ENCODE assay signal across 9 mouse cellular contexts in the genomic region with DNA sequence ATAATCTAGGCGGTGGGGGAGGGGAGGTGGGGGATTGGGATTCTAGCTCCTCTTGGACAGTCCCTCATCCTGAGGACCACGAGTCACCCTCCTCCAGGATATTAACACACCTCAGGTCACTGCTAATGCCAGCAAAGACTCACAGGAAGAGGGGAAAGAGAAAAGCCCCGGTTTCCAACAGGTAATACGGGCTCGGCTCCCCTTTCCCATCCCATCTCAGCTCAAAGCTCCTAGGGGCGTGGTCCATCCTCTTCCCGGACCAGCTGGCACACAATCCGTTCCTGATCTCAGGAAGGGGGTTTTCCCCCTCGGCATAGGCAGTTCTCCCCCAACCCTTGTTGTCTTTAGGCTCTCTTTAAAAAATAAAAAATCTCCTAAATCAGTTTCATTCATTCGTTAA. TPM values are rescaled to one million over a fixed set of nuclear protein-coding genes. Genes with fewer than 3 reads are reported as not detected.
DNase-seq lines count a peak whose midpoint lies in the region; ATAC-seq and TF ChIP-seq lines count a peak whose summit lies in the region.
"Had no signal": no experiment of that assay in that cellular context is flagged by ENCODE, and none has a peak within 500 bp of the region (broad histone marks: within the 10 kb centered on the region; RNA-seq: fewer than 3 reads in every experiment).

No protein-coding gene starts in this region.

- no peak for TF ChIP-seq EP300 in lung, postnatal 0 days (IDR thresholded peaks at IDR 0.05)

- H3K4me2 ChIP-seq in lung, postnatal 0 days (replicated peaks; ENCODE audit: low read depth, low read length): peak overlapping the region; percentile 48
- peak overlapping the region; percentile 57 for H3K4me2 ChIP-seq in embryonic facial prominence, embryonic 11.5 days (ENCODE audit: low read depth, low read length)

- H3K36me3 ChIP-seq in lung, postnatal 0 days (ENCODE audit: insufficient read depth, low read length): no peaks in the 10 kb centered on the region
- no peaks in the 10 kb centered on the region for H3K36me3 ChIP-seq in embryonic facial prominence, embryonic 11.5 days (replicated peaks; ENCODE audit: control insufficient read depth, insufficient read depth, low read depth, low read length)
- no peaks in the 10 kb centered on the region for H3K36me3 ChIP-seq in limb, embryonic 10.5 days

- H3K9me3 ChIP-seq in lung, postnatal 0 days (ENCODE audit: low read length): no peaks in the 10 kb centered on the region
- H3K9me3 ChIP-seq in embryonic facial prominence, embryonic 11.5 days (replicated peaks; ENCODE audit: control insufficient read depth, low read length): no peaks in the 10 kb centered on the region
- no peaks in the 10 kb centered on the region for H3K9me3 ChIP-seq in limb, embryonic 10.5 days (replicated peaks)

- H3K4me1 ChIP-seq in lung, postnatal 0 days (ENCODE audit: insufficient read depth, low read depth, low read length): peaks cover 2% of the 10 kb centered on the region; the same call in 1 of the 2 replicates
- H3K4me1 ChIP-seq in embryonic facial prominence, embryonic 11.5 days (ENCODE audit: control insufficient read depth, insufficient read depth, low read length): no peaks in the 10 kb centered on the region; the same call in 1 of the 2 replicates
- peaks cover 48% of the 10 kb centered on the region for H3K4me1 ChIP-seq in limb, embryonic 10.5 days

- WGBS in lung, postnatal 0 days: 0% methylated on average over 10 of the region's 10 CpGs
- 0% methylated on average over 10 of the region's 10 CpGs for WGBS in embryonic facial prominence, embryonic 11.5 days
- 0% methylated on average over 10 of the region's 10 CpGs for whole genome bisulfite sequencing in limb, embryonic 10.5 days

- no peak for ATAC-seq in lung, postnatal 0 days
- no peak for ATAC-seq in embryonic facial prominence, embryonic 11.5 days (replicated peaks; ENCODE audit: insufficient number of reproducible peaks, low FRiP score, low TSS enrichment, low read depth)
- ATAC-seq in granulocyte monocyte progenitor cell, adult 5-6 weeks (replicated peaks; ENCODE audit: poor library complexity, severe bottlenecking): no peak

- H3K27me3 ChIP-seq in lung, postnatal 0 days (replicated peaks; ENCODE audit: insufficient read depth, low read length): no peaks in the 10 kb centered on the region
- no peaks in the 10 kb centered on the region for H3K27me3 ChIP-seq in embryonic facial prominence, embryonic 11.5 days (ENCODE audit: control insufficient read depth, insufficient read depth, low read length)
- H3K27me3 ChIP-seq in limb, embryonic 10.5 days (ENCODE audit: low read depth, poor library complexity, severe bottlenecking): no peaks in the 10 kb centered on the region

- DNase-seq in lung, postnatal 0 days (ENCODE audit: low spot score): peak; percentile 13
- no peak for DNase-seq in lung, postnatal 14 days
- peak; percentile 53 for DNase-seq in embryonic facial prominence, embryonic 11.5 days (ENCODE audit: low spot score)
- peak; percentile 42 for DNase-seq in limb, embryonic 10.5 days (ENCODE audit: low spot score)
- DNase-seq in retina, embryonic 14.5 days (ENCODE audit: low spot score): peak; percentile 40
- no peak for DNase-seq in frontal cortex, postnatal 14 days (ENCODE audit: low spot score in 2 of 2)
- DNase-seq in kidney, postnatal 36 days: no peak

- no peak overlapping the region for H3K27ac ChIP-seq in lung, postnatal 0 days (ENCODE audit: low read length)
- H3K27ac ChIP-seq in embryonic facial prominence, embryonic 11.5 days (replicated peaks; ENCODE audit: low read depth, low read length): no peak overlapping the region
- peak overlapping the region; percentile 82 for H3K27ac ChIP-seq in limb, embryonic 10.5 days
- H3K27ac ChIP-seq: macrophage had no signal

- no peak for TF ChIP-seq CTCF in lung, postnatal 0 days (IDR thresholded peaks at IDR 0.05)

- no peak overlapping the region for H3K9ac ChIP-seq in lung, postnatal 0 days (replicated peaks; ENCODE audit: low read depth)
- peak overlapping the region; percentile 46; the same call in 1 of the 2 replicates for H3K9ac ChIP-seq in embryonic facial prominence, embryonic 11.5 days (replicated peaks; ENCODE audit: low read length)

- H3K4me3 ChIP-seq in lung, postnatal 0 days (ENCODE audit: low read depth, low read length): peak overlapping the region; percentile 19
- H3K4me3 ChIP-seq in embryonic facial prominence, embryonic 11.5 days (ENCODE audit: low read depth, low read length): peak overlapping the region; percentile 45
- peak overlapping the region; percentile 56 for H3K4me3 ChIP-seq in limb, embryonic 10.5 days

RNA-seq across cellular contexts. Expression of a gene that starts 0.9 kb away (rescaled TPM):
- polyA plus RNA-seq in lung, postnatal 0 days (2015; fragmentation: Nextera tagmentation; extraction: Ambion mirVana): 12.5 and 16.3 TPM in 2 replicates
- 153 and 165 TPM in 2 replicates for polyA plus RNA-seq in embryonic facial prominence, embryonic 11.5 days (2014; fragmentation: Nextera tagmentation; extraction: Ambion mirVana)
- 40.6 and 51.2 TPM in 2 replicates for polyA plus RNA-seq in limb, embryonic 10.5 days (2016; fragmentation: Nextera tagmentation; extraction: Ambion mirVana)
- total RNA-seq in granulocyte monocyte progenitor cell, adult 5-6 weeks (2014; fragmentation: Nextera tagmentation): not detected in 2 replicates
- total RNA-seq in granulocyte monocyte progenitor cell, adult 5-6 weeks (2017): not detected in 2 replicates
- polyA plus RNA-seq: macrophage had no signal

Comparison
In these comparisons a context has a peak if more than half of its experiments do, and no peak if none do; other contexts are left out.
1. DNase-seq: peak in lung, postnatal 0 days (single experiment), embryonic facial prominence, embryonic 11.5 days (single experiment), limb, embryonic 10.5 days (single experiment) and retina, embryonic 14.5 days (single experiment); none in lung, postnatal 14 days (single experiment), frontal cortex, postnatal 14 days (0 of 2) and kidney, postnatal 36 days (0 of 2).
2. Peak in every context shown above with its lines, with median percentiles within 50 percentile points of each other: H3K4me3 ChIP-seq.